Mouse (Mus musculus) retina, postnatal 7 days (tissue): ENCODE measurements around the gene Pdzd2.

Source experiments
- DNase-seq: peaks from one replicate; pipeline ENCODE4 v3.0.0-alpha.2; 2012; ENCODE audit warnings: low read depth, low spot score

The Pdzd2 gene

DNA sequence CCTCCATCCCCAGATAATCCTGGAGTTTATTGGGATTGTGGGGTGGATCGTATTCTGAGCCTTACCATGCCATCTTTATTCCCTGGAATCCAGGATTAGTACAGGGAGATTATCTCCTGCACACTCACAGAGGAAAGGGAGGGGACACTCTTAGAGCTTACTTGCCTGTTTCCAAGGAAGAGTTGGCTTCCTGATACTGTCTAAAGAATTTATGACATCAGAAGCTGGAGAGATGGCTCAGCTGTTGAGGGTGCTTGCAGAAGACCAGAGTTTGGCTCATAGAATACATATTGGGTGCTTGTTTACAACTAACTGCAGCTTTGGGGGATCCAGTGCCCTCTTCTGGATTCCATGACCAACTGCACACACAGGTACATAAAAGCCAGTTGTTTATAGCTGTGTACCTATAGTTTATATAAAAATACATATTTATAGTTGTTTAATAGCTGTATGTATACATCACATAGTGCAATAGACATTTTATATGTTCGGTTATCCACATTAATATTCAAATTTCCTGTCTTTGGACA is 385.4 kb downstream of the Pdzd2 start:
- no peak for DNase-seq

DNA sequence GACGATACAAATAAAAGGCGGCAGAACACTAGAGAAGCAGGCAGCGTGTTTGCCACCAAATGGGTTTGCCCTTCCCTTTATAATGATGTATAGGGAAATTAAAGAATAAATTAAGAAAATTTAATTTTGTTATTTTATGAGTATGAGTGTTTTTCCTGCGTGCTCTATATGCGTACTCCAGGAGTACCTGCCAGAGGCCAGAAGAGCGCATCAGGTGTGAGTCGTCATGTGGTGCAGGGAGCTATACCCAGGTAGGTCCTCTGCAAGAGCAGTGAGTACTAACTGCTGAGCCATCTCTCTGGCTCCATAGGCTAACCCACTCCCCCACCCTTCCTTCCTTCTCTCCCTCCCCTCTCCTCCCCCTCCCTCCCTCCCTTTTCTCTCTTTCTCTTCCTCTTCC is 388.3 kb downstream of the Pdzd2 start:
- no peak for DNase-seq

DNA sequence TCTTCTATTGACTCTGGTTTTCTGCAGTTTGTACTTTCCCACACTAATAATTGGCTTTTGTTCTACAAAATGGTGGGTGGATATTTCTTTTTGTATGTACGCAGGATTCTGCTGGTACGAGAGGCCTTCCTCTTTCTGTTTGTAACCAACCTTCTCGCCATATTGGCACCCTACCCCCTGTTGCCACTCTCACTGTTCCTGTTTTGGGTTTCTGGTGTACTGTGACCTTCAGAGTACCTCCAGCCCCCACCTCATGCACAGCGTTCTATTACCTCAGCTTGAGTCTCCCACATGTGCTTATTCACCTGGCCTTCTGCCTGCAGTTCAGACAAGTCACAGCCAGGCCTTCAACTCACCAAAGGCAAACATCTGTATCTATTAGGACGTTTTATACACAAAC is 389.9 kb downstream of the Pdzd2 start:
- no peak for DNase-seq

GRCm38 (mm10) chr15:12348950-12349349 is 390.8 kb downstream of the Pdzd2 start:
- no peak for DNase-seq

DNA sequence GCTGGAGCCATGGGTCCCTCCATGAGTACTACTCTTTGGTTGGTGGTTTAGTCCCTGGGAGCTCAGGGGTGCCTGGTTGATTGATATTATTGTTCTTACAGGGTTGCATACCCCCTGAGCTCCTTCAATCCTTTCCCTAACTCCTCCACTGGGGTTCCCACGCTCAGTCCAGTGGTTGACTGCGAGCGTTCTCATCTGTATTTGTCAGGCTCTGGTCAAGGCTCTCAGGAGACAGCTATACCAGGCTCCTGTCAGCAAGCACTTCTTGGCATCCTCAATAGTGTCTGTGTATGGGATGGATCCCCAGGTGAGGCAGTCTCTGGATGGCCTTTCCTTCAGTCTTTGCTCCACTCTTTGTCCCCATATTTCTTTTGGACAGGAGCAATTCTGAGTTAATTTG is 392.8 kb downstream of the Pdzd2 start:
- DNase-seq = no peak

GRCm38 (mm10) chr15:12341401-12341758 is 398.3 kb downstream of the Pdzd2 start:
- no peak for DNase-seq

GRCm38 (mm10) chr15:12340536-12341400 is 399.0 kb downstream of the Pdzd2 start:
- no peak for DNase-seq

DNA sequence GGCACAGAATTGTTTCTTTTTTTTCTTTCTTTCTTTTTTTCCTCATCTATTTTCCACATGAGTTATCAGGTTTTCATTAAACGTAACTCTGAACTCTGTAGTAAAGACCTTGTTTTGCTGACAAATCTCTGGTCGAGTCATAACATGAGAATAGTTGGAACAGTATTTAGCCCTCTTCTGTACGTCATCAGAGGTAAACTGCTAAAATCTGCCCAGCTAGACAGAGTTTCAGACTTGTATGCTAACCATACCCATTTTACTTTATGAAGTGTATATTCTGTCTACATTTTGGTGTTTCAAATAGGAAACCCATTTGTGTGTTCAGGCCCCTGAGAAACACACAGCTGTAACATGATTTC is 402.0 kb downstream of the Pdzd2 start:
- DNase-seq = no peak

DNA sequence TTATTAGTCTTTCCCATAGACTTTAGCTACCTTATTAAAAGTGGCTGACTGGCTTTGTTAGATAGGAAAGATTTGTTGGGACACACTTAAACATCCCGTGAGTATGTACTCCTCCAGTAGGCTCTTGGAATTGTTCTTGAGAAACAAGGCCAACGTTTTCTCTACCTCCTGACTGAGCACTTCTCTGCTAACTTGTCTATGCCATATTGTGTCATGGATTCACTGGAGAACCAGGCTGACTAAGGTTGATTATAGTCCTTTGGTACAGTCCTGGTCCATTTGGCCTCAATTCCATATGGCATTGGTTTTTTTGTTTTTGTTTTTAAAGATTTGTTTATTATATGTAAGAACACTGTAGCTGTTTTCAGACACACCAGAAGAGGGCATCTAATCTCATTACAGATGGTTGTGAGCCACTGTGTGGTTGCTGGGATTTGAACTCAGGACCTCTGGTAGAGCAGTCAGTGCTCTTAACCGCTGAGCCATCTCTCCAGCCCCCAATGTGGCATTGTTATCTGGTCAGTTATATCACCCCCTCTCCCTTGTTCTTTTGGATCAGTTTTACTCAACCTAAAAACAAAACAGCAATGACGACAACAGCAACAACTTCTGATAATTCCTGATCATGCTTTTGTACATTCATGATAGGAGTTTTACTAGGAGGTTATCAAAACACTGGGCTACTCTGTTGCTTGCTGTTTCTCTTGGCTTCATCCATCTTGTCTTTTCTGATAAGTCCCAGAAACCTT is 402.5 kb downstream of the Pdzd2 start:
- DNase-seq = no peak

DNA sequence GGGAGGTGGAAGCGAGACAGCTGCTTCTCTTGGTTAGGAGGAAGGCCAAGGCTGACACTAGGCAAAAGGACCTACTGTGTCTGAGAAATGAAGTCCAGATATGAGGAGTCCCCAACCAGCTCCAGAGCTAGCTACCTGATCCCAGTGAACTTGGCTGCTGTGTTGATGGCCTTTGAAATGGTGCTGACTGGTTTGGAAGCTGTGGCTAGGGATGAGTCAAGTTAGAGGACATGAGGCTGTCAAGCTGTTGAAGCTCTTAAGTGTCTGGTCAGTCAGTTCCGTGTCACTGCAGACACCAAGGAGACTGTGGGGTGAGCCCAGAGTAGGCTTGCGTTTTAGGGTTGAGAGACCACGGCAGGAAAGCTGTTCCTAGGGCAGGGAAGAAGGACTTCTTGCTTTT is 405.3 kb downstream of the Pdzd2 start:
- no peak for DNase-seq

GRCm38 (mm10) chr15:12331300-12331699 is 408.4 kb downstream of the Pdzd2 start:
- no peak for DNase-seq

- DNase-seq = no peak
Observed at GRCm38 (mm10) chr15:12330892-12331291, 408.8 kb downstream of the Pdzd2 start.

GRCm38 (mm10) chr15:12330389-12330788 is 409.3 kb downstream of the Pdzd2 start:
- DNase-seq = no peak

DNA sequence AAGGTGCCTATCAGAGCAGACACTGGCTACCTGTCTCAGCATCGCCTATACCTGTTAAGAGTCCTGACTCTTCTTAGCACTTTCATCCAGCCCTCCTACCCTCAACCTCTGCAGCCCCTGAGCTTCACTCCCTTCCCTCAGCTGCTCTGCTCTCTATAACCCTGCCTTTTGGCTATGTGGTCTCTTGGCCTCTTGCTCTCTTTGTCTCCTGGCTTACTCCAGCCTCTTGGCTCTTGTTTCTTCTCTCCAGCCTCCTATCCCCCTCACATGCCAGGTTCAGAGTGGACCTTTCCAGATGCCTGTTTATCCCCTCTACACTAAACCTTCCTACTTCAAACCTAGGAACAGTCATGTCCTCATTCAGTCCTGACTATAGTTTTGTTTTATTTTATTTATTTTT is 415.4 kb downstream of the Pdzd2 start:
- DNase-seq = no peak

DNA sequence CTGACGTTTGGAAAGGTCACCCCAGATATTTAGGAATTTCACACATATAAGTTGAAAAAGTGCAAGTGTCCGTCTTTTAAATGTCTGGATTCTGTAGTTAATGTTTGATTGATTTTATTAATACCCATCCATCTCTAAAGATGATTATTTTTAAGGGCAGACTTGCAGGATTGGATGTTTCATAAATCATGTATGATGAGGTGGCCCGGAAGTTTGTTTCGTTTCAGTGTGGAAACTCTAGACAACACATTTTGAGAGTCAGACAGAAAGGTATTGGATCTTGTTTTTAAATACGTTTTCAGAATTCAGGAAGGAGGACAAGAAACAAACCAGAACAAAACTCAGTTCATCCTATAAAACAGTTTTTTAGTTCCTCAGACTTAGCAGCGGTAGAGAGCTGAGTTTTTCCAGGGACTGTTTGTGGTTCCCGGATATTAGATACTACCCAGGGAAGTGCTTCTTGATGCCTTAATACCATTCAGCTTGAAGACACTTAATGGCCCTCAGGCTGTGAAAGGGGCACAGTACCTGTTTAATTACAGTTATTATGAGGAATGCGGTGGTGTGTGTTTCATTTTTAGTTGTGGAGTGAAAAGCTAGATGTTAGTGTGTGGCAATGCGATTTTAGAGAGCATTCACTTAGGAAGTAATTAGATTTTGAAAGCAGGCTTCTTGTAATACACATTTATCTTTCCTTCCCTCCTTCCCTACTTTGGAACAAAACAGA is 416.9 kb downstream of the Pdzd2 start:
- no peak for DNase-seq

DNA sequence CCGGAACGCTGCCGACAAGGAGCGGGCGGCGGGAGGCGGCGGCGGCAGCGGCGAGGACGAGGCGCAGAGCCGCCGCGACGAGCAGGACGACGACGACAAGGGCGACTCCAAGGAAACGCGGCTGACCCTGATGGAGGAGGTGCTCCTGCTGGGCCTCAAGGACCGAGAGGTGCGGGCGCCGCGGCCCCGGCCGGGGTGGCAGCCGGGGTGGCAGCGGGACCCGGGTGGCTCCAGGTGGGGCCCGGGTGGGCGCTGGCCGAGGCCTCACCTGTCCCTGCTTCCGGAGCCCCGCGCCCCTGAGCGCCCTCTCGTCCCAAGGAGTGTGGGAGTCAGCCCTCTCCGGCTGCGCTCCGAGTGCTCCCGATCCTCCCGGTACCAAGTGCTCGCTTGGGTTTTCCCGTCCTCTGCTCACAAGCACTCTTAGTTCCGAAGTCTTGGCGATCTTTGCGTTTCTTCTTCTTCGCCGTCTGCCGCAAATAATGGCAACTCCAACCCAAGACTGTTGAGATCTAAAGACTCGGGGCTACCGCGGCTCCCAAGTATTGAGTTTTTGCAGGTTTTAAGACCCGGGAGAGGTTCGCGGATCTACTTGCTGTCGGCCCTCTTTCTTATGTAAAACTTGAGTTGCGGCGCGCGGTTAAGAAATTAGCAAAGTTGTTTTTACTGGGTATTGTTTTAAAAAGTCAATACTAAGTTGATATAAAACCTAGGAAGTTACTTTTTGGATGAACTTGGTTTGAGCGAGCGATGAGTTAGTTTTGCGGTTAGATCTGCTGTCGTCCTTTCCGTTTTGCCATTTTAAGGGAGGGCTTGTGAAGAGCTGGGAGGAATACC is 417.7 kb downstream of the Pdzd2 start, which contains the start of gene 1810049J17Rik:
Gene 1810049J17Rik (minus strand): TSS at position 112 of the 834 bp plus-strand sequence.
- DNase-seq = peak; percentile 4

- peak; percentile 91 for DNase-seq
Observed at GRCm38 (mm10) chr15:12321091-12321787, 418.5 kb downstream of the Pdzd2 start, which contains the start of gene Golph3. Golph3 (plus strand) TSS chr15:12321450.

DNA sequence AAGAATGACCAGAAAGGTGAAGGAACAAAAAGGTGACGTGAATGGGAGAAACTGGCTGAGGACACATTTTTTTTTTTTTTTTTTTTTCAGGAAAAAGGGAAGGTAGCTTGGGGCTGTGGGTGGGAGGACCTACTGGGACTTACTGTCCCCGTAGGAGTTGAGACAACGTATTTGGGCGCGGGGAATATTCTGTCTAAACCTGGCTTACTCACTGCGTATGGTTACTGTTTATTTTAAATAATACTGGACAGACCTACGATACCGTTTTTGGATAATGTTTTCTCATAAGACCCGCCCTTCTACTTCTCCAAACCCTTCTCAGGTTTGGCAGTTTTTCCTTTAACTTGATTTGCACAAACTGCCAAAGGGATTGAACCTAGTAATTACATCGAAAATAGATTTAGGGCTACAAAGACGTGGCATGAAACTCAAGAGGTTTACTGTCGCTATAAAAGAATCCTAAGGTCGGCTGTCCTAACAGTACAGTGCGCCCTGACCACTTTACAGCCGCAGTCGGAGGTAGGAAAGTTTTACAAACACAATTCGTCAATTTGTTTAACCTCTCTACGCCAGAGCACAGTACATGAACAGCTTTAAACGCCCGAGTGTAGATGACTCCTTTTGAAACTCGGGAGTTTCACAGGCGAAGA is 419.2 kb downstream of the Pdzd2 start:
- DNase-seq = no peak

- no peak for DNase-seq
Observed at GRCm38 (mm10) chr15:12319889-12320288, 419.8 kb downstream of the Pdzd2 start.

DNA sequence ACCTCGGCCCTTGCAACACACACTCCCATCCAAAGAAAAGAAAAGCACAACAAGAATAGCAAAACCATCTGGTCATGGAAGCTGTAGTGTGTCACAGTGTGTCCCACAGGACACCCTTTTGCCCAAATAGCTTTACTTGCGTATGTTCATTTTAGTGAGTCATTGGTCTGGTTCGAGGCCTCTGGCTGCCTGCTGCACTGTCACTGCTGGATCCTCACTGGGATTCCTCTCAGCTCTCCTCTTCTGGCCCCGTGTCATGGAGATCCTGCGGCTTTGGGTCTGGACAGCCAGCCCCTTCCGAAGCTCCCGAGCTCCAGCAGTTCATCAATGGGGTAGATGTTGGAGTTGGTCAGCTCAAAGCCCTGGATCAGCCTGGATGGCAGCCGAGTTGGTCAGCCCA is 421.3 kb downstream of the Pdzd2 start:
- no peak for DNase-seq
